Mouse (Mus musculus) ovary, postnatal 14 days (tissue): ENCODE measurements at regions not wholly inside any gene's neighbourhood (a gene's known extent, or its start where the extent isn't known, plus 50 kb on each side); places are given as distances from the start of the nearest gene placed in this dataset.

Experiments used
- DNase-seq: peaks from one replicate; pipeline ENCODE4 v3.0.0; 2022; ENCODE audit warnings: low spot score

DNA sequence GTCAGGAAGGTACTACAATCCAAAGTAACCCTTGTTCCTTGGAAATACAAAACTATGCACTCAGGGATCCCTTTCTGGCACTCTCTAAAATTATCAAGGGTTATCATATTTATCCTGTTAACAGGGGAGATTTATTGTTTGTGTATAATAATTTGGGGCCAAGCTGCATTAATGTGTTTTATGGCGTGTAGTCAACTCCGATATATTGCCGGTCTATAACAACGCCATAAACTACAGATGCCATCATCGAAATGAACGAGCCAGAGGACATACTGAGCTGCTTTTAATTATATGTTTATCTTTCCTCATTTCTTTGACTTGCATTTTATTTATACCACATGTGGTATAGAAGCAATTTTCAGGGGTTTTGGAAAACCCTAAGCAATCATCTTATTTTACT is 147.2 kb downstream of the Nr2f2 start:
- no peak for DNase-seq

DNA sequence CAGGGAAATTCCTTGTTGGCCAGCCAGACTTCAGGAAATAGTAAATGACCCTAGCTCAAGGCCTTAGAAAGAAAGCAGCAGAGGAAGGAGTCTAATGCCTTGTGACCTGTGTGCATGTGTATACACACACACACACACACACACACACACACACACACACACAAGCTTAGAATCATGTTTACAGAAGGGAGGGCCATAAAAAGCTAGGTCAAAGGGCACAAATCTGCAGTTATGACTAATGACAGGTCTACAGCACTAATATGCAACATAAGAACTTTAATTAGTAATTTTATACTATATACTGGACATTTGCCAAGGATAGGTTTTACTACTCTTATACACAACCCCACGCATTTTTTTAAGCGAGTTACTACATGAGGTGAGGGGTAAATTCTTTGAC is 149.4 kb downstream of the Nr2f2 start:
- no peak for DNase-seq

DNA sequence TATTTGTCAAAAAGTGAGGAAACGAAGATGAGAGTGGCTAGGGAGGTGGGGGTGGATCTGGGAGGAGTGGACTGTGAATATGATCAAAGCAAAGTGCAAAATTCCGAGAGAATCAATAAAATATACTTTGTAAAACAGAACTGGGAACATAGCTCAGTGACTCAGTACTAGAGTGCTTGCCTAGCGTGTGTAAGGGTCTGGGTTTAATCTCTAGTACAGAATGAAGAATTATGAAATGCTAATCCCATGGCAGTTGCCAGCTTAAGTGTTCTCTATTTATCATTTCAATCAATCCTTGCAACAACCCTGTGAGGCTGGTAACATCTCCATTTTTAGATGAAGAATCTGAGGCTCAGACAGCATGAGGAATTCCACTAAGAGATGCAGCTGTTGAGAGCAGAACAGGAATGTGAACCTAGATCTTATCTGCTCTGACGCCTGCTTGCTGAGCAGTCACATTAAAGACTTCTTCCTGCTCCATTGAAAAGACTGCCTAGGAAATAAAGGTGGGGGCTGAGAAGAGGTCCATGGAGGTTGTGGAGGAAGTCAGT is 152.5 kb downstream of the Nr2f2 start:
- no peak for DNase-seq

DNA sequence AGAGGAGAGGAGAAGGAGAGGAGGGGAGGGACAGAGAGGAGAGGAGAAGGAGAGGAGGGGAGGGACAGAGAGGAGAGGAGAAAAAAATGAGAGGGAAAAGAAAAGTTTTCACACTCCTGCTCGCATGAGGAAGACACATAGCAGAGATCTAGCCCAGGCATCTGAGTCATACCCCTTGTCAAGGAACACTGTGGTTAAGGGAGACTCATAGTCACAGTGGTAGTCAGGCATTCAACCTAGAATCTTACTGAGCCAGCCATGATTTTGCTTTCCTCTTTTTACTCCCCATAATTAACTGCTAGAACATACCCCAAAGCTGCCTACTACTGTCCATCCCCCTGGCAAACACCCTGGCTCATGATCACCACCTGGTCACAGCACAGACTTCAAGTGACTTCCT is 160.6 kb downstream of the Nr2f2 start:
- DNase-seq: no peak

DNA sequence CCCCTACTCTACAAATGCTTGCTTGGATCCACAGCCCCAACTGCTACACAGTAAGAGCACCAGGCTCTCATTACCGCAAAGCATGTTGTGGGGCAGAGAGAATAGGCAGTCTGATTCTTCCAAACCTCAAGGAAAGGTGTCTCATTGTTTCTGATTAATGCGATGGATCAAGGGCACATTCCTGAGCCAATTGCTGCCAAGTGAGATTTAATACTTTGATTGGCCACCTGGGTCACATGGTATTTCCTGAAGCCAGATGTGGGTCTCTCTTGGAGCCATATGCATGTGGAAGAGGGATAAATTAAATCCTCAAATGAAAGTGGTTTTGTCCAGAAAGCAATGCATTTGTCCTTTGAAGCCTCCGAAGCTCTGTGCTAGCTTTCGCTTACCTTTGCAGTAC is 166.3 kb downstream of the Nr2f2 start:
- no peak for DNase-seq

DNA sequence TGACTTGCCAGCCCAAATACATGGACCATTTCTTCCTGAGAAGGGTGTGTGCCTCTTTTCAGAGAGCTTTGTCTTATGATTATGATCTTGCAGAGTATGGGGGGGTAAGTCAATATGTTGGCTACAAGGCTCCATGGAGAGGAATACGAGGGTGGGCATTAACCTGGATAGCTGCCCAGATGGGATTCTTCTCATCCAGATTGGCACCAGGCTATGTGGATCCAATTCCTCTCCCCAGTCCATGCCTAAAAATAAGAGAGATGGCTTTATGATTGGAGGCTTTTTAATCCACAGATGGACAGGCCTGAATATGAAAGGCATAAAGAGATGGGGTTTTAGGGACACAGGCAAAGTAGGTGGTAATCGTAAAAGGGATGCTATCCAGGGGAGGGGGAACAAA is 187.6 kb downstream of the Nr2f2 start:
- DNase-seq: no peak

DNA sequence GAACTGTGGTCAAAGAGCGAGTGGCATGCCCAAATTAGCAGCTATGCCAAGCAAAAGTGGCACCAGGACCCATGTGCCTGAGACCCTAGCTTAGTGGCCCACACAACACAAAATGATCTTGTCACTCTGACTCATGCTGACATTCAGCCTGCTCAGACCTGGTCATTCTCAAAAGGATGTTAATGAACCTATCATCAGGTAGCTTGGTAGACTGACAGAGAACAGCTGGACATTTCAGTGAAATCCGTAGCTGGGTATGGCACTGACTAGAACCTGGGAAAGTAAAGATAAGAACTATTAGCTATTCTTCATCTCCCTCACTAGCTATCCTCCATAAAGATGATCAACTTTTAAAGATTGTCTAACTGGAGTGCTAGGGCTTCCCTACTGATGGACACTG is 188.5 kb downstream of the Nr2f2 start:
- no peak for DNase-seq

DNA sequence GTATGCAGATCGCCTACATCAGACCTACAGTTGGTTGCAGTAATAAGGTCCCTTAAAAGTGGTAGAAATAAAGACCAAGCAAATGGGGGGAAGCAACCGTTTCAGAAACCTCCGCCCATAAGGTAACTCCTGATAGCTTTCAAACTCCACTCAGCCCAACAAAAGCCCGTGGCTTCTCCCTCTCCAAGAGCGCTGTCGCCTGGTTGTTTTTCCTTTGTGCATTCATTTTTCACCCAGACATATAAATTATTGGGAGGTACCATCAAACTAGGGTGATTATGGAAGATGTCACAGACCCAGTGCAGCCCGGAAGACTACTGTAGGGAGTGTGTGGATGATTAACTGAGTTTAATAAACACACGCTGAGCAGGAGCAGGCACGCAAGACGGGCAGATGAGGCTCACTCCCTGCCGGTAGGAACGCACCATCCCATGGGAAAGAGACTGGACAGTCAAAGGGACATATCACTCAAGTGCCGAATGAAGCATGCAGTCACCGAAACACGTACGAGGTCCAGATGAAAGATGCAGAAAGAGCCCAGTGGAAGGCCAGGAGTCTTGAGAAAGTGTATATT is 189.8 kb downstream of the Nr2f2 start:
- no peak for DNase-seq

DNA sequence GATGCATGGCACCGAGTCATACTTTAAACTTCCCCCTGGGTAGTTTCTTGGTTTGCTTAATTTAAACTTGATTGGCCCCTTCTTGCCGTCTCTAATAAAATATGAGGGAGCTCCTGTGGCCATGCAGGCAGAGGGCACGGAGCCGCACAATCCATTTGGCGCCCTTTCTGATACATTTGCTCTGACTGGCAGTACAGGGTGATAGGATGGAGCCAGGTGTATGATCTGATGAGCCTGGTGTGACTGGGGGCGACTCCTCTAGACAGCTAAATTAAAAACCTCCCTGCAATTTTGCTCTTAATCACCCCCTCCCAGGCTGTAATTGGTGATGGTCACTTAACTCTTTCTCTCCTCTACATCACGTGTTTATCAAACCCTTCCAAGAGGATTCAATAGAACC is 190.4 kb downstream of the Nr2f2 start:
- no peak for DNase-seq

DNA sequence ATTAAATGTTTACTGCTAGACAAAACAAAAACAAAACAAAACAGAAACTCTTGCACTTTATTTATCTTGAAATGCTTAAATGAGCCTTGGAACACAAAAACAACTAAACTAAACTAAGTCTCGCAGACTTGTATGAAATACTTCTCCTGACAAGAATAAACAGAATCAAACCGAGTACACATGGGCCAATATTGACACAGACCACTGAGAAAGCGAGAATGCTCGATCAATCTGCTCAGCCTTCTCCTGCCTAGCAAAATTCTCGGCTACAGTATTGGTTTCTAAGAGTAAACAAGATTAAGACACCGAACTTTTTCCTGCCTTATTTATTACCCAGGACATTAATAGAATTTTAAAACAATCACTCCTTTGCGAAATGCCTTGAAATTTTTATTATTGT is 194.1 kb downstream of the Nr2f2 start:
- no peak for DNase-seq

DNA sequence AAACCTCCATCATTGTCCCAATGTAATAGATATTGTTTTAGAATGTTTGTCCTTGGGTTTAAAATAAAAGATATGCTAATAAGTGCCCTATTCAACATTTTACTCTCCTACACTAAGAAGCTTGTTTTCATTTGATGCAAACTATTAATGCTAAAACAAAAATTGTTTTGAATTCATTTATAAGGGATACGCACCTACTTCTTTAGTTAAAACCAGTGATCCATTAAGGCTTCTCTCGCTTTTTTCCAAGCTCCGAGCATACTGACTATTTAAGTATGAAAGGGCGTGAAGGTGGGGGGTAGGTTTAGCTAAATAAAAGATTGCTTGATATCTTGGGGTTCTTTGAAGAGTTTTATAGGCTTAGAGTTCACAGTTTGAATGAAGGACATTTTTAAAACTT is 195.1 kb downstream of the Nr2f2 start:
- DNase-seq: no peak

DNA sequence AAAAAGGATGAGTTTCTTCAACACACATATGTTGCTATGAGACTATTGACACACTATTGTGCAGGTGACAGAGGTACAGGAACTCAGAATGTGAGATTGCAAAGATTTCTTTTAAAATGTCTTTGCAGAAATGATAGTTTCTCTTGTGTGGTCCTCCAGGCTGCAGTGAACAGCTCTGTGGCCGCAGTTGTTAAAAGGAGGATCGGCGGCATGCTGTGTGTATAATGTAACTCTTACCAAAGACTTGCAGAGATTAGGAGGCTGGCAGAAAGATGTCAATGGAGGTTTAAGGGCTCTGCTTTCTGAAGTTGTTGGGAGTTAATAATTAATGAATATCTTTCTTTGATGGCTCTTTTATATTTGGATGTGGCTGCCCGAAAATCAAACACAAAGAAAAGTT is 198.5 kb downstream of the Nr2f2 start:
- DNase-seq: no peak

DNA sequence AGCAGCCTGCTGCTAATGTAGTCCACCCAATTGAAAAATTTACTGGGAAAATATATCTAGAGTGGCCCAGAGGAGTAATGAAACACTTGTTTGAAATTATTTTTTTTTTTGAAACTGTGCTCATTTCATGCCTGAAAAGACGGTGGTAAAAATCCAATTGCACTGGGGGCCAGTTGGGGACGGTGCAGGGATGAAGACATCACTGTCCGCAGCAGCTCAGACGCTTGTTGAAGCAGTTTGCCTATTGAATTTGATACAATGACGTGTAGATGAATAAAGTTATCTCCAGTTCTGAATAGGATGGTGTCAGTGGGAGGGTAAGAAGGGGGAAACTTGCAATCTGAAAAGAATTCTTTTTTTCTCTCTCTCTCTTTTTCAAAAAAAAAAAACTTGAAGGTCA is 200.5 kb downstream of the Nr2f2 start:
- DNase-seq: no peak

DNA sequence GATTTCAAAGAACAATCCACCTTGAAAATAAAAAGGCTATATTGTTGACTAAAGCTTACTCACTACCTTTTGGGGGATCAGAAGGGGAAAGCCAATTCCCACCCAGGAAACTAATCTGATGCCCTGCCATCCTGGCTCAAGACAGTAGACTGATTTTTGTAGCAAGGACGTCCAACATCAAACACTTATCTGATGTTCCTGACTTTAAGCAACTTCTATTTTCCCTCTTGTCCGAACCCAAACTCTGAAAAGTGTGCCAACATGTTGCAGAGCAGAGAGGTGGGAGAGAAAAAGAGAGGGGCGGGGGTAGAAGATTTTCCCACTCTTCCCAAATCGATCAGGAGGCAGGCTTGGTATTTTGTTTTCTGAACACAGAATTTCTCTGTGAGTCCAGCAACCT is 201.0 kb downstream of the Nr2f2 start:
- DNase-seq: no peak

DNA sequence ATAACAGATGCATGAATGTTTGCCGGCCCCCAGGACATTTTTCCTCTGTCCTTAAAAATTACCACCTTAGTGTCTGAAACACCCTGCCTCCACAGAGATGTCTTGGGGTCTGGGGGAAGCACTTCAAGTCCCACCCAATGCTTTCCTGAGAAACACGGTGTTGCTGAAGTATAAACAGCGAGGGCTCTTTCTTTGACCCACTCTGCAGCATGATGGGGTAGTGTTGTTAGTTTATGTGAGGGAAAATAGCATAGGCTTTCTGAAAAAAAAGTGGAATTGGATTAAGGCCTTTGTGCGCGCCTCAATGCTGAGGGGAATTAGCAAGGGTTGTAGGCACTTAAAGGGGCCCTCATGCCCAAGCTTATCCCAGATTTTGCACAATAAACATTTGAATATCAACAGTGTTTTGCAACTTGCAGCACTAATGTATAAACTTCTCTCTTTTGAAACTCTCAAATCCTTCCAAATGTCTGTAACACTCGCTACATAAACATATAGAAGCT is 201.8 kb downstream of the Nr2f2 start:
- DNase-seq: no peak

DNA sequence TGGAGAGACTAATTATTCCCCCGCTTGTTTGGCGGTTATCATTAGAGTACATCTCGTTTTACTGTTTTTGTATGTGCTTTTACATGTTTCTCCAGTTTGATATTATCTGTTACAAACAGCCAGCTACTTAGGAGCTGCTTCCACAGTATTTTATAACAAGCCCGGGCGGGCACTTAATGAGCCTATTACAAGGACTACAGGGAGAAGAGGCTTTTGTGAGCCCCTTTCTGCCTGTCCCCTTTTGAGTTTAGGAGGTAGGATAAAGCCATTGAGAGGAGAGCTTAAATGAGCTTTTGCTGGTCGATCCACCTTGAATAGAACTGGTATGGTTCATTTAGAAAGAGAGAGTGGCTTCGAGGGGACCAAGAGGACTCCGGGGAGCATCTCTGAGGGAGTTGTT is 208.0 kb downstream of the Nr2f2 start:
- DNase-seq: no peak

DNA sequence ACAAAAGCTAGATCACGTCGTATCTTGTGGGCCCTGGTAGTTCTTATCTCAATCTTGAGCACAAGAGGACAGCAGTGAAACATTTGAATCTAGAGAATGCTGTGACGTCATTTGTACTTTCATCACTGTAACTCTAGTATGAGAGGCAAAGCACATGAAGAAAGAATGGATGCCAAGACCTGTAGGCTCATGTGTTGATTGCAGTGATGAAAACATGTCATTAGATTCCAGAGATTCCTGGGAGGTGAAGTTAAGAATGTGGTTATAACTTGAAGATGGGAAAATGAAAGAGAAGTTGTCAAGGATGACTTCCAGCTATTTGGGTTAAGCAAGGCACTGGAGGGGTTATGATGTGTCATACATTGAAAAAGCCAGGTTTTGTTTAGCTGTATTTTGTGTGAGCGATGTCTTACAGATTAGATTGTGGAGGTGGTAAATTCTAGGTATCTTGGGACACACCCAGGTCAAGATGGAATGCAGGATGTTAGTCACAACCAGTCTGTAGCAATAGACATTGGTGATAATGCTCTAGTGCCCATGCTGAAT is 221.7 kb downstream of the Nr2f2 start:
- no peak for DNase-seq

DNA sequence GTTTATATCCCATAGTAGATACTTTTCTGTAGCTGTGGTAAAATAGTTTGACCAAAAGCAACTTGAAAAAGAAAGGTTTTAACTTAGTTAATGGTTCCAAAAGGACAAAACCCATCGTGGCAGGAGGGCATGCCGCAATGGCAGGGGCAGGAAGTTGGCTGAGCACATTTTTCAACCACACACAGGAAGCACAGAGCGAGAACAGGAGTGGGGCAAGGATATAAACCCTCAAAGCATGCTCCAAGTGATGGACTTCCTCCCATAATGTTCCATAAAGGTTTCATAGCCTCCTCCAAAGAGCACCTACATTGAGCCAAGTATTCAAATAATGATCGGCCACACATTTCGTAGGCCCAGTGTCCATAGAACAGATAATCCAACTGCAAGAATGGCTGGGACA is 229.7 kb downstream of the Nr2f2 start:
- no peak for DNase-seq

DNA sequence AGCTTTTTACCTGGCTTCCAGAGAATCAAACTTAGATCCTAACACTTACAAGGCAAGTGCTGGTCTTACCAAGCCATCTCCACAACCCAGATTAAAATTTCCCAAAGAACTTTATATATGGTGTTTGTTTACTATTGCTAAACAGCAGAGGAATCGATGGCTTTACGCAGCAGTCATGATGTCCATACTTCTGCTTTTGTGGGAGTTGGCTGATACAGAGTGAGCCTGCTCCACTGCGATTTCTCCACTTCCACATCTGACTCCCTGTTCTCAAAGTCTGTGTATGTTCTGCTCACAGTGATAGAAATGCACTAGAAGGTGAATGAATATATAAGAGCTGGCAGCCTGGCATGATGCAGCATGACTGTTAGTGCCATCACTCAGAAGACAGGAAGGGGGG is 231.1 kb downstream of the Nr2f2 start:
- DNase-seq: no peak

DNA sequence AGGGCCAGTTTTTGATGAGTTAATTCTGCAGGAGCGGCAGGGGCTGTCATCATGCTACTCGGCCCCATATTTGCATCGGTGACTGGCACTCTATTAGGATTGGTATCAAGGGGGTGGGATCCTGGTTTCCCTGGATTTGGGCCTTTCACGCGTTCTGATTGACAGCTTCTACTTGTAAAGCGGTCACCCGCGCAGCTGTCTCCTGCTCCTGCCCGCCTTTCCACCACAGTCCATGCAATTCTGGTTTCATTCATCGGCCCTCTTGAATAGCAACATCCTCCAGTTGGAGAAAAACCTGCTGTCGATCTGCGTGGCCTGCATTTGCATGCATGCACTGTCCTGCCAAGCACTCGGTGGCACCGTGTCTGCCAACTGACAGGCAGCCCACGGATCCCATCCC is 236.6 kb downstream of the Nr2f2 start:
- no peak for DNase-seq

DNA sequence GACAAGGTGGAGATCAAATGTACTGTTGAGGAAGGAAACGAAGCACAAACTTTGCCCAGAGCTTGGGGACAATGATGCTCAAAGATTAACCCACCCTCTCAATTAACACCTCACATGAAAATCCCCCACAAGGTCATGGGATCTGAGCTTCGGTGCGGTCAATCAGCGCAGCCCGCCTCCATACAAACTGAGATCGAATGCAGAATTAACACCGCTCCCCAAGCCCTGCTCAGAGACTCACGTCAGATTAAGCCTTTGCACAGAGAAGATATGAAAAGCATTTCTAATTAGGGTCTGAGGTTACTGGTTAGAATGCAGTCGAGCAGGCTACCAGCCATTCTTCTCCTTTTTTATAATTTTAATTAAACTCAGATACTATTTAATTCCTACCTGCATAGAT is 243.7 kb downstream of the Nr2f2 start:
- DNase-seq: no peak

DNA sequence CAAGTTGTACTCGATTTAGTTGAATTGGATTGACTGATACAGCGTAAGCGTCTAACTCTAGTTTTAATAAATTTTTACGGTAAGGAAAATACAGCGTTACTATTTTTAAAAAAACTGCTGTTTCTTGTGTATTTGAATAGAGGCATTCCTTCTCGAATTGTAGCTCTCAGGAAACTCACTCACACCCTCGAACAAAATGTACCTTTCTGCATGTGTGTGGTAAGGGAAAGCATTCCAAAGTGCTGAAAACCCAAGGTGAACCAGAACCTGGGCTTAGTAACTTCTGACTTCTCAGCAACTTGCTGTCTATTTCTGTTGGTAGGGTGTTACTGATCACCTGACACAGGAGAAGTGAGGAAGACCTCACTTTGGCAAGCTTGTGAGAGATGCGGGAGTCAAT is 247.0 kb downstream of the Nr2f2 start:
- DNase-seq: no peak

DNA sequence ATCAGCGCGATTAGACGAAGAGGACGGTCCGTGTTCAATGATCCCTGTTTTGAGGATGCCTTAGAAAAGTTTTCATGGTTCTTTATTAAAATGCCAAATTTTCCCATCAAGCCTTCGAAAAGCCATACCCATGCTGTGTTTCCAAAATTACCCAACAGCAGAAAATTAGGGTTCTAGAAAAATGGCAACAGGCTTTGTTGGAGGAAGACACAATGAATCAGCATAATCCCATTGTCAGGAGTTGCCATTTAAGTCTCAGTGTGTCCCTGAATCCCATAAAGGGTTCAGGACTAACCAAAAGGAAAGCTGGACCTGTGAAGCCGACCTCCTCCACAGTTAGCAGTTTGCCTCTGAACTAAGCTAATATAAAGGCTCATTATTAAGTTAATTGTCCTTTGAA is 247.6 kb downstream of the Nr2f2 start:
- no peak for DNase-seq
